Mouse (Mus musculus) gastrocnemius, postnatal 10 days (tissue): Measurements from ENCODE around the gene Msl2. TPM values are rescaled to one million over a fixed set of nuclear protein-coding genes. Genes with fewer than 3 reads are reported as not detected.

ENCODE experiments used
- DNase-seq: peaks from one replicate; pipeline ENCODE4 v3.0.0; 2021; ENCODE audit warnings: mixed read lengths
- total RNA-seq, 2 experiments: library from RNA; stranded (reverse); gene quantifications; 2 replicates each; pipeline ENCODE4 v1.2.3; 2021

Gene Msl2
- total RNA-seq, 2 experiments from 2014 or later: 25.3 to 28.5 TPM

GRCm38 (mm10) chr9:101074332-101075021 is 576 bp downstream of the Msl2 start:
- peak; percentile 82 for DNase-seq

GRCm38 (mm10) chr9:101075091-101075581 is 1.2 kb downstream of the Msl2 start:
- DNase-seq: no peak

GRCm38 (mm10) chr9:101075694-101076093 is 1.8 kb downstream of the Msl2 start:
- DNase-seq: no peak

- no peak for DNase-seq
These were observed 2.4 kb downstream of the Msl2 start for GRCm38 (mm10) chr9:101076095-101076875.

GRCm38 (mm10) chr9:101077486-101077885 is 3.6 kb downstream of the Msl2 start:
- no peak for DNase-seq

- no peak for DNase-seq
These were observed 4.7 kb downstream of the Msl2 start for GRCm38 (mm10) chr9:101078579-101078978.

- no peak for DNase-seq
These were observed 6.3 kb downstream of the Msl2 start for GRCm38 (mm10) chr9:101080046-101080685.

- no peak for DNase-seq
These were observed 9.8 kb downstream of the Msl2 start for GRCm38 (mm10) chr9:101083728-101084127.

- no peak for DNase-seq
These were observed 21.5 kb downstream of the Msl2 start for GRCm38 (mm10) chr9:101095425-101095824.

- no peak for DNase-seq
These were observed 22.6 kb downstream of the Msl2 start for GRCm38 (mm10) chr9:101096461-101096860.

- no peak for DNase-seq
These were observed 23.6 kb downstream of the Msl2 start for GRCm38 (mm10) chr9:101097542-101097941.

GRCm38 (mm10) chr9:101099445-101099844 is 25.5 kb downstream of the Msl2 start:
- DNase-seq: no peak

GRCm38 (mm10) chr9:101100163-101100562 is 26.3 kb downstream of the Msl2 start:
- no peak for DNase-seq

- DNase-seq: no peak
These were observed 27.6 kb downstream of the Msl2 start for GRCm38 (mm10) chr9:101101547-101101946.

GRCm38 (mm10) chr9:101102288-101102687 is 28.4 kb downstream of the Msl2 start:
- no peak for DNase-seq

GRCm38 (mm10) chr9:101104931-101105330 is 31.0 kb downstream of the Msl2 start:
- DNase-seq: no peak

- no peak for DNase-seq
These were observed 31.8 kb downstream of the Msl2 start for GRCm38 (mm10) chr9:101105735-101106134.

GRCm38 (mm10) chr9:101107386-101107785 is 33.5 kb downstream of the Msl2 start:
- DNase-seq: no peak

- no peak for DNase-seq
These were observed 36.1 kb downstream of the Msl2 start for GRCm38 (mm10) chr9:101110013-101110412.

GRCm38 (mm10) chr9:101113317-101113716 is 39.4 kb downstream of the Msl2 start:
- no peak for DNase-seq

- DNase-seq: no peak
These were observed 40.4 kb downstream of the Msl2 start for GRCm38 (mm10) chr9:101114182-101114884.

- DNase-seq: no peak
These were observed 69.7 kb downstream of the Msl2 start for GRCm38 (mm10) chr9:101143635-101144034.
